Mouse (Mus musculus) forebrain, embryonic 14.5 days (tissue): ENCODE measurements around the gene Bcl6. TPM values are rescaled to one million over a fixed set of nuclear protein-coding genes. Genes with fewer than 3 reads are reported as not detected.
A peak's percentile ranks its signal among the peaks of the same experiment; 100 is the strongest.

Source experiments
- ATAC-seq: fragments of 200-750 bp; cut with Nextera tagmentation; 2 replicates; pipeline ENCODE4 v1.8.0; 2017; ENCODE audit warnings: mild to moderate bottlenecking, moderate library complexity
- DNase-seq: peaks from one replicate; pipeline ENCODE4 v3.0.0-alpha.2; 2015; ENCODE audit warnings: low spot score
- H3K27ac ChIP-seq: fragments of 300-500 bp; sonication (generic); 2 replicates; pipeline ENCODE4 v1.5.1; 2014; ENCODE audit warnings: low read depth, mild to moderate bottlenecking, control low read depth, low read length, moderate library complexity
- H3K27me3 ChIP-seq: fragments of 300-500 bp; sonication (generic); replicated peaks from 2 replicates; pipeline ENCODE4 v1.6.1; 2014; ENCODE audit warnings: low read length, control low read depth, mixed read lengths; ENCODE audit not compliant: control insufficient read depth, insufficient read depth
- H3K36me3 ChIP-seq: fragments of 300-500 bp; sonication (generic); 2 replicates; pipeline ENCODE4 v1.6.1; 2014; ENCODE audit warnings: low read length, control low read depth; ENCODE audit not compliant: control insufficient read depth, insufficient read depth
- H3K4me1 ChIP-seq: fragments of 300-500 bp; sonication (generic); 2 replicates; pipeline ENCODE4 v1.6.1; 2014; ENCODE audit warnings: antibody characterized with exemption, low read length, control low read depth; ENCODE audit not compliant: control insufficient read depth, insufficient read depth
- H3K4me2 ChIP-seq: fragments of 300-500 bp; sonication (generic); 2 replicates; pipeline ENCODE4 v1.6.1; 2014; ENCODE audit warnings: mild to moderate bottlenecking, control low read depth, low read length
- H3K4me3 ChIP-seq: fragments of 300-500 bp; sonication (generic); 2 replicates; pipeline ENCODE4 v1.5.1; 2014; ENCODE audit warnings: low read depth, low read length, control low read depth
- H3K9ac ChIP-seq: fragments of 300-500 bp; sonication (generic); 2 replicates; pipeline ENCODE4 v1.6.1; 2014; ENCODE audit warnings: mild to moderate bottlenecking, low read length, control low read depth, moderate library complexity
- H3K9me3 ChIP-seq: fragments of 300-500 bp; sonication (generic); replicated peaks from 2 replicates; pipeline ENCODE4 v1.6.1; 2016; ENCODE audit warnings: low read length, control low read depth, mixed read lengths; ENCODE audit not compliant: control insufficient read depth
- WGBS: fragments of 180-500 bp; shearing (Covaris S2); extraction: QIAGEN DNeasy Blood & Tissue Kit; methylation state at CpG from one replicate; pipeline ENCODE4 v1.1.7; 2014; 5-methylcytosine and 5-hydroxymethylcytosine counted together
- polyA plus RNA-seq: library from polyadenylated mRNA; unstranded; fragments of >200 nt; fragmentation: Nextera tagmentation; extraction: Ambion mirVana; gene quantifications from 2 replicates; pipeline ENCODE4 v1.2.1, GENCODE M21; 2014

The Bcl6 gene
- 1.3 and 1.7 TPM in 2 replicates for polyA plus RNA-seq

GRCm38 (mm10) chr16:23988466-23989208 is at the start of gene Bcl6, which contains the start of gene Gm37419:
TSS of gene Bcl6 (minus strand) at chr16:23988852.
TSS of gene Gm37419 (plus strand) at chr16:23988482.
- H3K36me3 ChIP-seq = no peaks in the 10 kb centered on the region
- peak within 1 kb of the TSS; percentile 98 for H3K27ac ChIP-seq
- peaks cover 22% of the 10 kb centered on the region for H3K4me1 ChIP-seq
- WGBS = under 1% methylated on average over 61 of the region's 68 CpGs
- H3K4me2 ChIP-seq = peak within 1 kb of the TSS; percentile 88
- H3K9ac ChIP-seq = peak within 1 kb of the TSS; percentile 88
- H3K27me3 ChIP-seq = no peaks in the 10 kb centered on the region
- H3K4me3 ChIP-seq = peak within 1 kb of the TSS; percentile 72
- peak; percentile 88 for ATAC-seq
- no peaks in the 10 kb centered on the region for H3K9me3 ChIP-seq
- DNase-seq = peak; percentile 96

- H3K4me3 ChIP-seq = no peak overlapping the region
- no peak for DNase-seq
- H3K27ac ChIP-seq = no peak overlapping the region
- no peaks in the 10 kb centered on the region for H3K27me3 ChIP-seq
- H3K4me2 ChIP-seq = no peak overlapping the region
- no peak overlapping the region for H3K9ac ChIP-seq
- ATAC-seq = no peak
- H3K36me3 ChIP-seq = no peaks in the 10 kb centered on the region
- WGBS = 97% methylated on average over 3 of the region's 3 CpGs
- no peaks in the 10 kb centered on the region for H3K9me3 ChIP-seq
- no peaks in the 10 kb centered on the region for H3K4me1 ChIP-seq
Measured at GRCm38 (mm10) chr16:24036398-24036797, 47.7 kb upstream of the Bcl6 start.

GRCm38 (mm10) chr16:24035767-24036166 is 47.1 kb upstream of the Bcl6 start:
- Histone ChIP-seq H3K9me3 (no peaks in the 10 kb centered on the region), H3K4me3 (no peak overlapping the region), H3K27me3 (no peaks in the 10 kb centered on the region), H3K9ac (no peak overlapping the region), H3K36me3 (no peaks in the 10 kb centered on the region), H3K4me1 (no peaks in the 10 kb centered on the region), H3K4me2 (no peak overlapping the region), H3K27ac (no peak overlapping the region)
- no peak for ATAC-seq
- no peak for DNase-seq

GRCm38 (mm10) chr16:24034450-24034849 is 45.8 kb upstream of the Bcl6 start:
- Histone ChIP-seq H3K36me3 (no peaks in the 10 kb centered on the region), H3K27me3 (no peaks in the 10 kb centered on the region), H3K4me2 (no peak overlapping the region), H3K4me1 (no peaks in the 10 kb centered on the region), H3K9ac (no peak overlapping the region), H3K27ac (no peak overlapping the region), H3K4me3 (no peak overlapping the region), H3K9me3 (no peaks in the 10 kb centered on the region)
- no peak for ATAC-seq
- 73% methylated on average over 2 of the region's 2 CpGs for WGBS
- no peak for DNase-seq

- ATAC-seq (no peak), DNase-seq (no peak)
- no peak overlapping the region for H3K4me2 ChIP-seq
- 95% methylated on average over 5 of the region's 5 CpGs for WGBS
- no peaks in the 10 kb centered on the region for H3K36me3 ChIP-seq
- no peaks in the 10 kb centered on the region for H3K27me3 ChIP-seq
- H3K9ac ChIP-seq = no peak overlapping the region
- H3K9me3 ChIP-seq = no peaks in the 10 kb centered on the region
- H3K4me3 ChIP-seq = no peak overlapping the region
- no peaks in the 10 kb centered on the region for H3K4me1 ChIP-seq
- no peak overlapping the region for H3K27ac ChIP-seq
Measured at GRCm38 (mm10) chr16:24033259-24033658, 44.6 kb upstream of the Bcl6 start.

GRCm38 (mm10) chr16:24029965-24030672 is 41.5 kb upstream of the Bcl6 start:
- 58% methylated on average over 2 of the region's 2 CpGs for WGBS
- no peak overlapping the region for H3K9ac ChIP-seq
- no peaks in the 10 kb centered on the region for H3K27me3 ChIP-seq
- H3K36me3 ChIP-seq = no peaks in the 10 kb centered on the region
- DNase-seq (no peak), ATAC-seq (no peak)
- H3K27ac ChIP-seq = no peak overlapping the region
- no peak overlapping the region for H3K4me2 ChIP-seq
- H3K4me1 ChIP-seq = no peaks in the 10 kb centered on the region
- H3K9me3 ChIP-seq = no peaks in the 10 kb centered on the region
- no peak overlapping the region for H3K4me3 ChIP-seq

GRCm38 (mm10) chr16:24025442-24025841 is 36.8 kb upstream of the Bcl6 start:
- Histone ChIP-seq H3K9ac (no peak overlapping the region), H3K27ac (no peak overlapping the region), H3K9me3 (no peaks in the 10 kb centered on the region), H3K36me3 (no peaks in the 10 kb centered on the region), H3K4me2 (no peak overlapping the region), H3K27me3 (no peaks in the 10 kb centered on the region), H3K4me3 (no peak overlapping the region), H3K4me1 (no peaks in the 10 kb centered on the region)
- WGBS = 78% methylated on average over 7 of the region's 7 CpGs
- ATAC-seq = no peak
- no peak for DNase-seq

- DNase-seq (no peak), ATAC-seq (no peak)
- Histone ChIP-seq H3K9me3 (no peaks in the 10 kb centered on the region), H3K36me3 (no peaks in the 10 kb centered on the region), H3K4me1 (no peaks in the 10 kb centered on the region), H3K4me2 (no peak overlapping the region), H3K9ac (no peak overlapping the region), H3K4me3 (no peak overlapping the region), H3K27me3 (no peaks in the 10 kb centered on the region), H3K27ac (no peak overlapping the region)
- 89% methylated on average over 4 of the region's 4 CpGs for WGBS
Measured at GRCm38 (mm10) chr16:24022605-24023004, 34.0 kb upstream of the Bcl6 start.

- ATAC-seq (no peak), DNase-seq (no peak)
- no peak overlapping the region for H3K4me3 ChIP-seq
- 79% methylated on average over 1 of the region's 1 CpGs for WGBS
- H3K4me1 ChIP-seq = no peaks in the 10 kb centered on the region
- H3K4me2 ChIP-seq = no peak overlapping the region
- H3K36me3 ChIP-seq = no peaks in the 10 kb centered on the region
- H3K9ac ChIP-seq = no peak overlapping the region
- H3K9me3 ChIP-seq = no peaks in the 10 kb centered on the region
- no peak overlapping the region for H3K27ac ChIP-seq
- no peaks in the 10 kb centered on the region for H3K27me3 ChIP-seq
Measured at GRCm38 (mm10) chr16:24021722-24022121, 33.1 kb upstream of the Bcl6 start.
